Mouse (Mus musculus): Measurements from ENCODE around the gene Nufip2. TPM values are rescaled to one million over a fixed set of nuclear protein-coding genes. Genes with fewer than 3 reads are reported as not detected.

The Nufip2 gene
- polyA plus RNA-seq, 2 experiments = 1.9 to 7.6 TPM

DNA sequence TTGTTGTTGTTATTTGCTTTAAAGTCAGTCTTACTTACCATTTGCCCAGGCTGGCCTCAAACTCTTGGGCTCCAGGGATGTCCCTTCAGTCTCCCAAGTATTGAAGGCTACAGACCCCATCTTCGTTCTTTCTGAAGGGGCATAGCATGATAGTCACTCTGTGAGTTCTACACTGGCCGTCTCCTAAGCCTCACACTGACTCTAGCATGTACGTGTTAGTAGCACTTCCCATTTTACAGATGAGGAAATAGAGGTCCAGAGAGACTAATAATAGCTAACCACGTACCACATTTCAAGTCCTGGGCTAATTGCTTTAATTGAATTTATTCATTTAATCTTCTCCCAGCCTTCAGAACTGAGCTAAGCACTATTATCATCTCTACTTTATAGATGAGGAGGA lies 74.1 kb downstream of the Nufip2 start:
- H3K36me3 ChIP-seq (replicated peaks; ENCODE audit: control insufficient read depth, insufficient read depth, low read depth) = no peaks in the 10 kb centered on the region
- DNase-seq (ENCODE audit: low read depth in 3 of 3, low spot score in 3 of 3) (no peak), ATAC-seq (ENCODE audit: insufficient read depth) (no peak)
- no peaks in the 10 kb centered on the region for H3K9me3 ChIP-seq (ENCODE audit: control insufficient read depth, low read length)
- TF ChIP-seq CTCF (IDR thresholded peaks at IDR 0.05; ENCODE audit: low read depth) (no peak), EP300 (IDR thresholded peaks at IDR 0.05; ENCODE audit: low read depth) (no peak)
- H3K27ac ChIP-seq = no peak overlapping the region
- H3K4me3 ChIP-seq (ENCODE audit: insufficient read depth in 1 of 2, low read depth in 2 of 2, low read length in 2 of 2) = no peak overlapping the region
- H3K4me1 ChIP-seq (replicated peaks; ENCODE audit: control insufficient read depth in 2 of 2, insufficient read depth in 2 of 2, low read length in 1 of 2) = peaks cover 10 to 12% of the 10 kb centered on the region in 2 experiments
- H3K9ac ChIP-seq (replicated peaks) = no peak overlapping the region
- H3K4me2 ChIP-seq (ENCODE audit: low read depth) = no peak overlapping the region
- WGBS (ENCODE audit: insufficient replicate concordance) = 45% methylated on average over 4 of the region's 4 CpGs
- no peaks in the 10 kb centered on the region for H3K27me3 ChIP-seq (ENCODE audit: control insufficient read depth, insufficient read depth, low read length)

DNA sequence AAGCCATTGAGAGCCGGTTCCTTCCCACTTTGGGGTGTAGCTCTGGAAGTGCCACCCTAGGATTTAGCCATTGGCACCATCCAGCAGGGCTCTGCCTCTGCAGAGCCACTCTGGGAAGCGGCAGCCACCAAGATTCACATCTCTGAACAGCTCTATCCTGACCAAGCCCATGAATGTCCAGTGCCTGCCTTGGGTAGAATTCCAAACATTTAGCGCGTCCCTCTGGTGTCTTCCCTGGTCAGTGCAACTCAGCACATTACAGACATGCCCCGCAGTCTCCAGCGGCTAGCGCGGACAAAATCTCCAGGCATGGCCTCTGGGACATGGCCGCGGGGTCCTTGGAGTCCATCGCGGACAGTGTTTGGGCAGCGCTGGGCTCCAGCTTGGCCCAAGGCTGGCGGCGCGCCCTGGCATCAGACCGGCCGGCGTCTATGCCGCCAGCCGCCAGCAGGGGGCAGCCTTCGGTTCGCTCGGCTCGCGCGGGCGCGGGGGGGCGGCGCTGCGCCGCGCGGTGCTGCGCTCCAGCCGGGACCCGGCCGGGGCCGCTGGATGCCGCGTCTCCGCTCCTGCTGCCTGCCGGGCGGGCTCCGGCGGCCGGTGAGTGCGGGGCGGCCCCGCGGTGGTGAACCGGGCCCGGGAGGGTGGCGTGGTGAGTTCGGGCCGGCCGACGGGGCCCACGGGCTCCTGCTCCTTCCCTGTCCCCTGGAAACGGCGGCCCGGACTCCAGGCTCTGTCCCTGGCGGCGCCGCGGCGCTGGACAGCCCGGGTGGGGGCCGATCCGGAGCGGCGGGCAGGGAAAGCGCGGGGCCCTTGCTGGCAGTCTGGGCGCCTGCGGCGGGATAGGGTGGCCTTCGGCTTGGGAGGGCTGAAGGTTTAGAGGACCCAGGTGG lies 77.1 kb downstream of the Nufip2 start, which contains the start of gene Myo18a:
TSS of gene Myo18a (plus strand) at position 464 of the 890 bp plus-strand sequence.
- Histone ChIP-seq H3K4me3 (ENCODE audit: insufficient read depth in 1 of 2, low read depth in 2 of 2, low read length in 2 of 2) (peak within 1 kb of the TSS; percentile 76 to 91), H3K9ac (replicated peaks) (peak within 1 kb of the TSS; percentile 88), H3K36me3 (replicated peaks; ENCODE audit: control insufficient read depth, insufficient read depth, low read depth) (no peaks in the 10 kb centered on the region), H3K9me3 (ENCODE audit: control insufficient read depth, low read length) (no peaks in the 10 kb centered on the region), H3K27ac (peak within 1 kb of the TSS; percentile 87), H3K4me1 (replicated peaks; ENCODE audit: control insufficient read depth in 2 of 2, insufficient read depth in 2 of 2, low read length in 1 of 2) (peaks cover 29 to 35% of the 10 kb centered on the region in 2 experiments), H3K4me2 (ENCODE audit: low read depth) (peak within 1 kb of the TSS; percentile 99), H3K27me3 (ENCODE audit: control insufficient read depth, insufficient read depth, low read length) (no peaks in the 10 kb centered on the region)
- ATAC-seq (ENCODE audit: insufficient read depth) = peak; percentile 76
- TF ChIP-seq EP300 (IDR thresholded peaks at IDR 0.05; ENCODE audit: low read depth) = no peak
- peak; percentile 73 for TF ChIP-seq CTCF (IDR thresholded peaks at IDR 0.05; ENCODE audit: low read depth)
- 3% methylated on average over 75 of the region's 79 CpGs for WGBS (ENCODE audit: insufficient replicate concordance)
- peak in 1 of 3 experiments; percentile 62 for DNase-seq (ENCODE audit: low read depth in 3 of 3, low spot score in 3 of 3)

DNA sequence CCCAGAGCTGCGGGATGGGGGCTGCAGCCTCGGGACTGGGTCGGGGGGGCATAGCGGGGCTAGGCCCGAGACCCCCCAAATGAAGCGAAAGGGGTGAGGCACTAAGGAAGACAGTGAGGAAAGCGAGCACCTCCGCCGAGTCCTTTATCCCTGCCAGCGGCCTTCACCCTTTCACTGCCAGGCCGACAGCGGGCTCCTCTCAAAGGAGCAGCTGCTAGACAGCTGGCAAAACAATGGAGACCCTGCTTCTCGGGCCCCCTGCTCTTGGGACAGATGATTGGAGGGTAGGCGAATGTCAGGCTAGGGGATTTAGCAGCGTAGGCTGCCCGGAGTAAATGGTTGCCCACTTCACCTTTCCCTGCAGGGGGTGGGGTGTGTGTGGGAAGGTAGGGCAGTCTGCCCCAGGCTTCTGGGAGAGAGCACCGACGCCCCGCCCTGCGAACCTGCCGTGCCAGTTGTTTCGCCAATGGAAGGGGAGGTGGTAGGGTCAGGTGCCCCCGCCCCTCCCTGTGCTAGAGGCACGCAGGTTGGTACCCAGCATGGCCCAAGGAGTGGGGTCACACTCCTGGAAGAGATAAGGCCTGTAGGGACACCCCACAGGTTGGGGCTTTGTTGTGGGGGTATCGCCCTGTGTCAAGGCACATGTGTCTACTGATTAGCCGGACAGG lies 77.9 kb downstream of the Nufip2 start:
- Histone ChIP-seq H3K9ac (replicated peaks) (peak overlapping the region; percentile 88), H3K4me1 (replicated peaks; ENCODE audit: control insufficient read depth in 2 of 2, insufficient read depth in 2 of 2, low read length in 1 of 2) (peaks cover 29 to 37% of the 10 kb centered on the region in 2 experiments), H3K4me2 (ENCODE audit: low read depth) (peak overlapping the region; percentile 99), H3K36me3 (replicated peaks; ENCODE audit: control insufficient read depth, insufficient read depth, low read depth) (no peaks in the 10 kb centered on the region), H3K4me3 (ENCODE audit: insufficient read depth in 1 of 2, low read depth in 2 of 2, low read length in 2 of 2) (peak overlapping the region; percentile 76 to 91), H3K27ac (peak overlapping the region; percentile 87), H3K9me3 (ENCODE audit: control insufficient read depth, low read length) (no peaks in the 10 kb centered on the region), H3K27me3 (ENCODE audit: control insufficient read depth, insufficient read depth, low read length) (no peaks in the 10 kb centered on the region)
- no peak for TF ChIP-seq EP300 (IDR thresholded peaks at IDR 0.05; ENCODE audit: low read depth)
- peak; percentile 17; the same call in 1 of the 2 replicates for TF ChIP-seq CTCF (IDR thresholded peaks at IDR 0.05; ENCODE audit: low read depth)
- ATAC-seq (ENCODE audit: insufficient read depth) (peak; percentile 61), DNase-seq (ENCODE audit: low read depth in 3 of 3, low spot score in 3 of 3) (peak in 1 of 3 experiments; percentile 57)
- under 1% methylated on average over 26 of the region's 26 CpGs for WGBS (ENCODE audit: insufficient replicate concordance)

DNA sequence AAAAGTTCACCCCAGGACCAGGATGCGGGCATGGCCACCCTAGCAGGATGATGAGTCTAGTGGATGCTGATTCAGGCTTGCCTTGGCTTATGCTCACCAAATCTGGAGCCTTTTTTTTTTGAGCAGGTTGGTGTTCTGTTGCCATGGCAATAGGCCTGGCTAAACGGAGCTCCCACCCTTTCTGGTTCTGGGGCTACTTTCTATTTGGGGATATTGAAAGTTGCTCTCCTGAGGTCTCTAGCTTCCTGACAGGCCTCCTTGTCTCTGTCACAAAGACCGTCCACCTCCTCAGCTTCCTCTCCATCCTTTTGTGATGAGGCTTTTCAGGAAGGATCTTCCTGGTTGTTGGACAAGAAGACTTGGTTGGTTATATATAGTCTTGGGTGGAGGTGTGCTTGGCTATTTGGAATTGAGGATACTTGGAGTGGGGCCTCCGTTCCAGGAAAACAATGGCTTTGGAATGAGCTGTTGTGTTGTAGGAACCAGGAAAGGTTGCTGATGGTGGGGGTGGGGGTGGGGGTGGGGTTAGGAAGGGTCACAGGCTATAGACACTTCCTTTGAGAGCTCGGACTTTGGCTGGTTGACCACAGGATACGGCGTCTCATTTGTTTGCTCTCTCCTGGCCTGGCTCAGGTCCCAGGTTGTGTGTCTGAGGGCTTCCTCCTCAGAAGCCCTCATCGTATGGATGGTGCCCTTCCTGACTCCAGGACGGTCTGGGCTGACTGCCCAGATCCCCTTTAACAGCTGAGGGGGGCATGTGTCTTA lies 78.9 kb downstream of the Nufip2 start:
- TF ChIP-seq EP300 (IDR thresholded peaks at IDR 0.05; ENCODE audit: low read depth) (no peak), CTCF (IDR thresholded peaks at IDR 0.05; ENCODE audit: low read depth) (no peak)
- H3K4me2 ChIP-seq (ENCODE audit: low read depth) = peak overlapping the region; percentile 99
- DNase-seq (ENCODE audit: low read depth in 3 of 3, low spot score in 3 of 3) (no peak), ATAC-seq (ENCODE audit: insufficient read depth) (no peak)
- H3K27me3 ChIP-seq (ENCODE audit: control insufficient read depth, insufficient read depth, low read length) = no peaks in the 10 kb centered on the region
- 44% methylated on average over 9 of the region's 9 CpGs for WGBS (ENCODE audit: insufficient replicate concordance)
- H3K9ac ChIP-seq (replicated peaks) = peak overlapping the region; percentile 88
- H3K27ac ChIP-seq = peak overlapping the region; percentile 87
- H3K4me3 ChIP-seq (ENCODE audit: insufficient read depth in 1 of 2, low read depth in 2 of 2, low read length in 2 of 2) = peak overlapping the region; percentile 76 to 91
- H3K4me1 ChIP-seq (replicated peaks; ENCODE audit: control insufficient read depth in 2 of 2, insufficient read depth in 2 of 2, low read length in 1 of 2) = peaks cover 37 to 46% of the 10 kb centered on the region in 2 experiments
- no peaks in the 10 kb centered on the region for H3K36me3 ChIP-seq (replicated peaks; ENCODE audit: control insufficient read depth, insufficient read depth, low read depth)
- H3K9me3 ChIP-seq (ENCODE audit: control insufficient read depth, low read length) = no peaks in the 10 kb centered on the region

All from liver, embryonic 14.5 days (tissue).